Mouse (Mus musculus): ENCODE measurements around the gene Mrtfa.

Gene Mrtfa

GRCm38 (mm10) chr15:81197197-81197596 lies 6.6 kb upstream of the Mrtfa start:
- DNase-seq (ENCODE audit: low spot score in 2 of 2), result no peak

- no peak for DNase-seq (ENCODE audit: low spot score in 2 of 2)
These were observed 4.9 kb upstream of the Mrtfa start for GRCm38 (mm10) chr15:81195447-81195846.

GRCm38 (mm10) chr15:81194791-81195190 lies 4.2 kb upstream of the Mrtfa start:
- no peak for DNase-seq (ENCODE audit: low spot score in 2 of 2)

DNA sequence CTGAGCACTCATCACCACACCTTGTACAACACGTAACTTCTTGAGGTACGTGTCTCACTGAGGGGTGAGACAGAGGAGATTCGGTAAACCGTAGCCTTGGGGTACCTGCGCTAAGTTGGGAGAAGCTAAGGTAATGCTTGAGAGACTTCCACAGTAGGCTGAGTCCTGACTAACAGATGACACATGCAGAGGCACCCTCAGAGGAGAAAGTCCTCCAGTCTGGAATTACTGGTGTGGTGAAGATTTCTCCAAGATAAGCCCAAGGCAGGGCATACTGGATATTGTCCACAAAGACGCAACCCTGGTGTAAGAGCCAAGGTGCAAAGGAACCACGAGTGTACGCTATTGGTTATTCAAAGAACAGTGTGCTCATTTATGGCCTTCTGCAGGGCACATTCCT lies 2.3 kb upstream of the Mrtfa start:
- DNase-seq (ENCODE audit: low spot score in 2 of 2), result no peak

DNA sequence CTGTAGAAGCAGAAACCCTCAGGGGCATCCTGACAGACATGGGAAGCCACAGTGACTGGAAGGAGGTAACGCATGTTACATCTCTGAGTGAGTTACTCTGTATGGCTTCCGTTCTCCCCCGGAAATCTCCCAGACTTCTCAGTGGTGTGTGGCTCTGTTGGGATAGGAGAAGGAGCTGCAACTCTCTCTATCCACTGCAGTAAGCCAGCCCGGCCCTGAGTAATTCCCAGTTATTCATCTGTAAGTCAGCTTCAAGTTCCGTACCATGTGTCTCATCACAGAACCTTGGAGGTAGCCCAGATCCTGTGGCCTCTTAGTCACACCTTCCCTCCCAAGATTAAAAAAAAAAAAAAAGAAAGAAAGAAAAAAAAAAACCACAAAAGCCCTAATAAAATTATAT lies 1.8 kb upstream of the Mrtfa start:
- DNase-seq (ENCODE audit: low spot score in 2 of 2), result no peak

- DNase-seq (ENCODE audit: low spot score in 2 of 2), result peak in 1 of 2 experiments; percentile 28
These were observed 746 bp upstream of the Mrtfa start for GRCm38 (mm10) chr15:81191303-81191702.

DNA sequence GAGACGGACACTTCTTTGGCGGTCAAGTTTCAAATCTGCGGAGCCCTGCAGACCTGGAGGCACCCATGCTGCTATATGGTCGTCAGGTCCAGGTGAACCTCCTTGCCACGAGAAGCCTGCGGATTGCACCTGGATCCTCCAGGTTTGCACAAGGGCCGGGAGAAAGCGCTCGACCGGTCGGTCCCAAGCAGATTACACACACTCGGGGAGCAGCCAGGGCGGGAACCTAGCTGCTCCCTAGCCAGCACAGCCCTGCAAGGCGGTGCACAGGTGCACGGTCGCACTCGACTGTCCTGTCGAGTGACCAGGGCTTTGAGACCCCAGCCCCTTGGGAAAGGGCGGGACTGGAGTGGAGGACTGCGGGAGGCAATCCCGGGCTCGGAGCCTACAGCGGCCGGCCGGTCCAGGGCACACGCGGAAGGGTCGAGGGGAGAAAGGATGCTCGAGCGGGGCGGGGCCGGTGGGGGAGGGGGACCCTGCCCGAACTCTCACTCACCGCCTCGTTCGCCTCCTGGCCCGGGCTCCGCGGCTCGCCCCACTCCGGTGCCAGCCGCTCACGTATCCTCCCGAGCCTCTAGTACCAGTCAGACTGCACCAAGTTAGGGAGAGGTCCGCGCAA lies 437 bp downstream of the Mrtfa start:
- DNase-seq (ENCODE audit: low spot score in 2 of 2), result peak in 1 of 2 experiments; percentile 9

GRCm38 (mm10) chr15:81189061-81189460 lies 1.5 kb downstream of the Mrtfa start:
- no peak for DNase-seq (ENCODE audit: low spot score in 2 of 2)

- no peak for DNase-seq (ENCODE audit: low spot score in 2 of 2)
These were observed 5.6 kb downstream of the Mrtfa start for GRCm38 (mm10) chr15:81184913-81185312.

DNA sequence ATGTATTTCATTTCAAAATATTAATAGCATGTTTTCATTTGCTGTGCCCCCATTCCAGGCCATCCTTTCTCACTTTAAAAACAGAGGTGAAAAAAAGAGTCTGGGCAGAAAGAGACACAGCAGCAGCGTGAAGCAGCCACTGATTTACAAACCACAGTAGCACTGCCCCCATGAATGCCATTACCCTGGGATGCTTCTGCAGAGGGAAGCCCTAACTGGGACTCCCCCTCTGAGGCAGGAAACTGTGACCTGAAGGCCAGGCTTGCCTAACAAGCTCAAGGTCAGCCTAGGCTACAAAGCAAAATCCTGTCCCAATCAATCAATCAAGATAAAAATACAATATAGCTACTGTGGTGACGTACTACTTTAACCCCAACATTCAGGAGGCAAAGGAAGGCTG lies 9.3 kb downstream of the Mrtfa start:
- DNase-seq (ENCODE audit: low spot score in 2 of 2), result no peak

- DNase-seq (ENCODE audit: low spot score in 2 of 2), result no peak
These were observed 11.0 kb downstream of the Mrtfa start for GRCm38 (mm10) chr15:81179523-81179922.

- no peak for DNase-seq (ENCODE audit: low spot score in 2 of 2)
These were observed 11.9 kb downstream of the Mrtfa start for GRCm38 (mm10) chr15:81178703-81179102.

- DNase-seq (ENCODE audit: low spot score in 2 of 2), result no peak
These were observed 12.7 kb downstream of the Mrtfa start for GRCm38 (mm10) chr15:81177860-81178259.

DNA sequence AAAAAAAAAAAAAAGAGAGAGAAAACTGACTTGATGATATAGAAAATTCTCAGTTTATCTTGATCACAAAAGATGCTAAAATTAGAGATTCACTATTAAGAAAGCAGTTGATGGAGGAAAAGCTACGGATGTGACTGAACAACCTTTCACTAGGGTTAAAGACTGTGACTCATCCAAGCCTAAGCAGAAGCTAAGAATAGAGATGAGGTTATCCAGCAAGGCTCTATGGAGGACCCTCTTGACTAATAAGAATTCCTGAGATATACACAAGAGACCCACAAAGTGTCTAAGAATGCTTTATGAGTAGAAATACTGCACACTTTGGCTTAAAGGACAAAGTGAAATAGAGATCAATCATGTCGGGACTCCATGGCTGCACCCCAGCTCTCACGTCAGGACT lies 14.9 kb downstream of the Mrtfa start:
- no peak for DNase-seq (ENCODE audit: low spot score in 2 of 2)

- no peak for DNase-seq (ENCODE audit: low spot score in 2 of 2)
These were observed 18.3 kb downstream of the Mrtfa start for GRCm38 (mm10) chr15:81172259-81172658.

- DNase-seq (ENCODE audit: low spot score in 2 of 2), result no peak
These were observed 21.8 kb downstream of the Mrtfa start for GRCm38 (mm10) chr15:81168735-81169134.

DNA sequence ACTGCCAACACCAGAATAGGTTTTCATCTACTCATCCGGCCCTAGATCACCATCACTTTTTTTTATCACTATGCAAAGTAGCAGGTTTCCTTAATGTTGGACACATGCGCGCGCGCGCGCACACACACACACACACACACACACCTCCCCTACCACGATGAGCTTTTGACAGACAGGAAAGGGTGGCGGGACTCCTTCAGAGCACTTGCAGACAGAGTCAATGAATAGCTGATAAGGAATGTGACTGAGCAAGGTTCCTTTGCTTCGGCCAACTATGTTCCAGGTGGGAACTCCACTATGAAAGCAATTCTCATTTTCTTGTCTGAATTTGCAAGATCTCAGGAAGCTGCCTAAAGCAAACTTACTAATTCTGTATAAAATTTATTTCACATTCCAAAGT lies 22.7 kb downstream of the Mrtfa start:
- no peak for DNase-seq (ENCODE audit: low spot score in 2 of 2)

DNA sequence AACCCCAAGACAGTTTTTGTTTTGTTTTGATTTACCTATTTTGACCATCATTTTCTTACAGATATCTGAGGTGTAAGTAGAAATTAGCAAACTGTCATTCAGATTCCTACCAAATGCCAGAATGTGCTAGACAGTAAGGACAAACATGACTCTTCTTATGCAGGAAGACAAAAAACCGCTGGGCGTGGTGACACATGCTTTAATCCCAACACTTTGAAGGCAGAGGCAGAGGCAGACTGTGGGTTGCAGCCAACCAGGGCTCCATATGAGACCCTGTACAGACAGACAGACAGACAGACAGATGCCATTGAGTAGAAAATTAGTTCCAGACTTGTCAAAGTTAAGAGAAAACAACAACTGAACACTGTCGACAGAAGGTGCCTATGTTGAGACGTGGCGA lies 24.3 kb downstream of the Mrtfa start:
- DNase-seq (ENCODE audit: low spot score in 2 of 2), result no peak

DNA sequence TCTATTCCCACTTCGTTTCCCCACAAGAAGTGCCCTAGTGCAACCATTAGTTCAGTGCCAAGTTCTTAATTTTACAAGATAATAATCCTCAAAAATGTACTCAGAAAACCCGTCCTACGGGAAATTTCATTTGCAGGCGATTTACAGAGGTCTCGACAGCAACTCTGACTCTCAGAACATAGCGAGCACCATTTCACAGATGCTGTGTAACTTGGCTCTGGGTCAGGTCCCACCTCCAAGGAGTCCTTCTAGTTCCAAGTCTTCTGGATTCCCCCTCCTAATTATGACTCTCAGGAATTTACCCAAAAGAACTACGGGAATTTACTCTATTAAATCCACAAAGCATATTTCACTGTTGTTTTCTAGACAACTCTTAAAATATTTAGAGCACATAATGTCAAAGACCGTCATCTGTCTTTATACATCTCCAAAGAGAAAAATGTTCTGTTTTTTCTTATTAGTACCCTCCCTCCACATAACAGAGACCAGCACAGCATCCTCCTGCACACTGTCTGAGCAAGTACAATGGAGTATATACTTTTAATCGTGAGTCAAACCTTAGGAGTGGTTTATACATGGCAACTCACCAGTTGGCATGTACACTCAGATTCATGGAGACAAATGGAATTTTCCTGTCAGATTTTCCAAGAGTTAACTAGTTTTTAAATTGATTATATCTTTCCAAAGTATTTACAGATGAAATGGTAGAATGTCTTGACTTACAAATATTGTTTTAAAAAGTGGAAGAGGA lies 25.8 kb downstream of the Mrtfa start:
- no peak for DNase-seq (ENCODE audit: low spot score in 2 of 2)

- DNase-seq (ENCODE audit: low spot score in 2 of 2), result no peak
These were observed 29.0 kb downstream of the Mrtfa start for GRCm38 (mm10) chr15:81161571-81161970.

DNA sequence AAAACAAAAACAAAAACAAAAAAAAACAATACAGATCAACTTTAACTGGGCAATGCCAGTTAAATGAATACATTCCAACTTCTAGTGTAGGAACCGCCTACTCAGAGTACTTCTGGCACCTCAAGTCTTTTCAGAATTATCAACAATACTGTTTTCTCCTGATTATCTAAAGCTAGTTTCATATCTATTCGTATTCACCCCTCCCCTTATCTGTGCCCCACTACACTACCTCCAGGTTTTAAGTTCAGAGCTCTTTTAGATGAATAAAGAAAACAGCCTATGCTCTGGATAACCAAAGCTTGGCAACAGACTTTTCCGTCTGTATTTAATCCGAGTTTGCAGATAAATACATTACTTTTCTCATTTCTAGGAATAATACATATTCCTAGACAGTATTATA lies 29.9 kb downstream of the Mrtfa start:
- DNase-seq (ENCODE audit: low spot score in 2 of 2), result no peak

DNA sequence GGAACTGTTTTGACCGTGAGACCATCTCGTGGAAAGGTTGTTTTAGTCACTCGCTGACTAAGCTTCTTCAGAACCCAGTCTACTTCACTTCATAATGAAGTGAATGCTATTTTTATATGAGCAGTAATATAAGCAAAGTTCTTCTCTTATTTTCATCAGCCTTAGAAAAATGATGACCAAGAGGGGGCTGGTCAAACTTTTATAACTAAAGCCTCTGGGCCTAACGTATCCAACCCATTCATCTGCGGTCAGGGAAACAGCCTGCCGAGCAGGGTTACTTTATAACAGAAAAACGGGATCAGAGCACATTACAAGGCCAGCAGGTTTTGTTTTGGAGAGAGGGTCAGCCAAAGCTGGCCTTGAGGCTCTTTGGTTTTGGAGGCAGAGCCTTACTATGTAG lies 31.3 kb downstream of the Mrtfa start:
- DNase-seq (ENCODE audit: low spot score in 2 of 2), result no peak

GRCm38 (mm10) chr15:81158517-81159120 lies 31.9 kb downstream of the Mrtfa start:
- DNase-seq (ENCODE audit: low spot score in 2 of 2), result no peak

Measured in frontal cortex, postnatal 36 days (tissue).